Mouse (Mus musculus): Measurements from ENCODE around the gene Fgfr1op2.
A peak's percentile ranks its signal among the peaks of the same experiment; 100 is the strongest.

Fgfr1op2 gene

DNA sequence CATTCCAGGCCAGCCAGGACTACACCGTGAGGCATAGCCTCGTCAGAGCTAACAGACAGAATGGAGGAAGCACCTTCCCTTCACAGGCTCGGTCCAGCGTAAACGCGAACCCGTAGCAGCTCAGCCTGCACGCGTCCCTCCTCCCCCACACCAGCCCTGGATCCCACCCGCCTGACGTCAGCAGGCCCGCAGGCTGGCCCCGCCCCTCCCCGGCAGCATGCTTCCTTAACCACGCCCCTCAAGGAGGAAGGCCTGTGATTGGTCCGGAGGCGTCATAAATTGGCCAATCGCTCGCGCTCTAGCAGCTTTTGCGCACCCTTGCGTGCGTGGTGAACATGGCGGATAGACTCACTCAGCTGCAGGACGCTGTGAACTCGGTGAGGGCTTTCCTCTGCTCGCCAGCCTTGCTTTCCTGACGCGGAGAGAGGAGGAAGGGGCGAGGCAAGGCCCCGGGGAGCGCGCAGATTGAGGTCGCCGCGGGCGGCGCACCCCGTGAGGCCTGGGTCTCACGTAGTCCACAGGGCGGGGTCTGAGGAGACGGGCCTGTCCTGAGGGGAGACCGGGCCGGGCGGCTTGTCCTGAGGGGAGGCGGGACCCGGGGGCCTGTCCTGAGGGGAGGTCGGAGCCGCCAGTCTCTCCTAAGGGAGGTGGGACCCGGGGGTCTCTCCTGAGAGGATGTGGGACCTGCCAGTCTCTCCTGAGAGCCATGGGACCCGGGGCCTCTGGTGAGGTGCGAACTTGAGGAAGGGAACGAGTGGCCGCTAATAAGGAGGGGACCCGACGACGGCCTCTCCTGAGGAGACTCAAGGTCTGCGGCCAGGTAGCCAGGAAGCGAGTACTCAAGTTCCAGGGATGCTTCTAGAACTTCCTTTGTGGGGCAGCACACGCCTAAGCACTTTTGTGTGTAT is 65.5 kb downstream of the Fgfr1op2 start, which contains the start of the genes Med21 and Tm7sf3:
Gene Med21 (plus strand): TSS at position 272 of the 908 bp plus-strand sequence.
Gene Tm7sf3 (minus strand): TSS at position 549 of the 908 bp plus-strand sequence.
- DNase-seq (ENCODE audit: low spot score): peak; percentile 97

DNA sequence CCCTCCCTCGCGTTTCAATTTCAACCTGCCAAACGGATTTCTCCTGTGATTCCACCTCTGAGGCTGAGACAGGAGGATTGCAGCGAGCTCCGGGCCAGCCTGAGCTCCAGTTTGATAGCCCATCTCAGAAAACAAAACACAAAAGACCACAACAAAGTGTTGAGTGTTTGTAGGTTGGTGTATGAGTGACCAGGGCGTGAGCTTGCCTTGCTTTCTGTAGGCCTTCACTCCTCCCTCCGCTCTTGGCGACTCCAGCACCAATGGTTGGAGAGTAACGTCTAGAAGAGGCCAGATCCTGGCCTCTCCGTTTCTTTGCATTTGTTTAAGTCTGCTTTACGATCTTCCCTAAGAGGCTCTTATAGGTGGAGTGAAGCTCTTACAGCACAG is 66.2 kb downstream of the Fgfr1op2 start:
- DNase-seq (ENCODE audit: low spot score): no peak
